Mouse (Mus musculus) liver, embryonic 14.5 days (tissue): Measurements from ENCODE around the gene Ifna16. TPM values are rescaled to one million over a fixed set of nuclear protein-coding genes. Genes with fewer than 3 reads are reported as not detected.
A peak's percentile ranks its signal among the peaks of the same experiment; 100 is the strongest.

ENCODE experiments used
- ATAC-seq: fragments of 200-750 bp; cut with Nextera tagmentation; 2 replicates; pipeline ENCODE4 v1.8.0; 2017; ENCODE audit warnings: moderate number of reproducible peaks, mild to moderate bottlenecking, moderate library complexity; ENCODE audit not compliant: insufficient read depth
- DNase-seq, 3 experiments: peaks; one replicate each; pipeline ENCODE4 v3.0.0-alpha.2; 2012 to 2013; ENCODE audit warnings: low read depth in 3 of 3, low spot score in 3 of 3
- H3K27ac ChIP-seq: fragments of 300-500 bp; sonication (generic); 2 replicates; pipeline ENCODE4 v1.5.1; 2014; ENCODE audit warnings: moderate library complexity, mild to moderate bottlenecking, control low read depth, inconsistent platforms
- H3K27me3 ChIP-seq: fragments of 300-500 bp; sonication (generic); 2 replicates; pipeline ENCODE4 v1.6.1; 2014; ENCODE audit warnings: mild to moderate bottlenecking, low read length, moderate library complexity; ENCODE audit not compliant: control insufficient read depth, insufficient read depth
- H3K36me3 ChIP-seq: fragments of 300-500 bp; sonication (generic); replicated peaks from 2 replicates; pipeline ENCODE4 v1.6.1; 2014; ENCODE audit warnings: low read depth; ENCODE audit not compliant: control insufficient read depth, insufficient read depth
- H3K4me1 ChIP-seq, 2 experiments: fragments of 200-500 bp in 1 of 2; fragments of 300-500 bp in 1 of 2; sonication (generic) in 1 of 2; replicated peaks; 2 replicates each; pipeline ENCODE4 v1.6.1; 2012 to 2014; ENCODE audit warnings: antibody characterized with exemption in 1 of 2, inconsistent platforms in 1 of 2, low read length in 1 of 2; ENCODE audit not compliant: control insufficient read depth in 2 of 2, insufficient read depth in 2 of 2
- H3K4me2 ChIP-seq: fragments of 300-500 bp; sonication (generic); 2 replicates; pipeline ENCODE4 v1.6.1; 2014; ENCODE audit warnings: low read depth, mild to moderate bottlenecking, control low read depth, moderate library complexity
- H3K4me3 ChIP-seq, 2 experiments: fragments of 200-500 bp in 1 of 2; fragments of 300-500 bp in 1 of 2; sonication (generic) in 1 of 2; 2 replicates each; pipeline ENCODE4 v1.5.1; 2012 to 2014; ENCODE audit warnings: low read depth in 2 of 2, low read length in 2 of 2, mild to moderate bottlenecking in 2 of 2, control low read depth in 1 of 2, inconsistent platforms in 1 of 2, moderate library complexity in 1 of 2; ENCODE audit not compliant: insufficient read depth in 1 of 2
- H3K9ac ChIP-seq: fragments of 300-500 bp; sonication (generic); replicated peaks from 2 replicates; pipeline ENCODE4 v1.6.1; 2014; ENCODE audit warnings: mild to moderate bottlenecking, control low read depth, moderate library complexity
- H3K9me3 ChIP-seq: fragments of 300-500 bp; sonication (generic); 2 replicates; pipeline ENCODE4 v1.6.1; 2016; ENCODE audit warnings: low read length, mixed read lengths; ENCODE audit not compliant: control insufficient read depth
- CTCF ChIP-seq: IDR thresholded peaks from 2 replicates; pipeline ENCODE4 v1.5.1; 2016; ENCODE audit warnings: antibody characterized with exemption, low read depth, control low read depth
- EP300 ChIP-seq: IDR thresholded peaks from 2 replicates; pipeline ENCODE4 v1.6.1; 2016; ENCODE audit warnings: antibody characterized with exemption, low read depth
- WGBS: fragments of 180-500 bp; shearing (Covaris S2); extraction: QIAGEN DNeasy Blood & Tissue Kit; methylation state at CpG from one replicate; pipeline ENCODE4 v1.1.7; 2014; ENCODE audit not compliant: insufficient replicate concordance; 5-methylcytosine and 5-hydroxymethylcytosine counted together
- polyA plus RNA-seq, 2 experiments: library from polyadenylated mRNA; depleted of rRNA in 1 of 2; stranded (reverse) in 1 of 2; unstranded in 1 of 2; fragments of >200 nt; fragmentation: Nextera tagmentation in 1 of 2; extraction: Ambion mirVana in 1 of 2; gene quantifications; 2 replicates each; pipeline versions ENCODE4 v1.2.1 to v1.2.3; 2012 to 2014

The Ifna16 gene
- not detected in 2 replicates for polyA plus RNA-seq (2012; rRNA removed)
- not detected in 2 replicates for polyA plus RNA-seq (2014; fragmentation: Nextera tagmentation; extraction: Ambion mirVana)

DNA sequence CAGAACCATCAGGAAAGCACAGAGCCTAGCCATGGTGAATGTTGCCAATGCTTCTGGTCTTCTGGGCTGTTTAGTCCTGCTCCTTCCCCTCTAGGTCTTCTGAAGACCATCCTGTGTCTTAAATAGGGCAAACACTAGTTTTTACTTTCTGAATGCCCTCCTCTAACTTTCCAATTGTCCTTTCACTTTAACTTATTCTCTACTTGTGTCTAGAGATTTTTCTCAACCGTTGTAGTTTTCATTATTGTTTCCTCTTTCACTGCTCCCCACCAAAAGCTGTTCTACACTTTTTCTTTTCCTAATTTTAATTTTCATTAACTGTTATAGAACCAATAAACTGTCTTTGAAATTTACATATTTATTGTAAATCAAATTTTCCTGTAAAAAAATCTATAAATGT lies at the start of gene Ifna16:
TSS of gene Ifna16 (minus strand) at position 101 of the 400 bp plus-strand sequence.
- DNase-seq: no peak
- Histone ChIP-seq H3K4me2 (no peak within 1 kb of the TSS), H3K9ac (no peak within 1 kb of the TSS), H3K27me3 (no peaks in the 10 kb centered on the region), H3K4me3 (no peak within 1 kb of the TSS), H3K9me3 (no peaks in the 10 kb centered on the region), H3K27ac (no peak within 1 kb of the TSS), H3K36me3 (no peaks in the 10 kb centered on the region), H3K4me1 (no peaks in the 10 kb centered on the region)
- 45% methylated on average over 1 of the region's 1 CpGs for WGBS
- no peak for ATAC-seq
- TF ChIP-seq CTCF (no peak), EP300 (no peak)

DNA sequence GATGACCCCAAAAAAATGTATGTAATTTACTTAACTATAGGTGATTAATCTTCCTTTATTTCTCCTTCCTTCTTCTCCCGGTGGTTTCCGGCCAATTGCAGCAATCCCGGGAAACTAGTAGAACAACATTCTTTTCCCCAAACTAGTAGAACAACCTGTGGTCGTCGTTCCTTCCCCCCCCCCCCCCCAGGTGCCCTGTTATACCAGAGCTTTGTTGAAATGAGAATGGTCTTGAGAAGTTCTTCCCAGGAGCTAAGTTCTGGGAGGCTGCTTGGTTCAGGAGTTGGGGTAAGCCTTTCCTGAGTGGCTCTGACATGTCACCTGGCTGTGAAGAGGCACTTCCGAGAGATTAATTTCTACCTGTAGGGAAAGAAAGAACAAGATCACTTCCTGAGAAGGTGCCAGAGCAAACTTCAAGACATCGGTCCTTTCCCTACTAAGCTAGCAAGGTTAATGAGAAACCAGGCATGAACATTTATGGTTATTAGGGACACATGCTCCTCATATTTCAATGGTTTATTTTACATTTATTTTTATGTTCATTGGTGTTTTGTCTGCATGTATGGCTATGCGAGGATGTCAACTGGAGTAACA lies 46.9 kb upstream of the Ifna16 start:
- no peak for ATAC-seq

GRCm38 (mm10) chr4:88721791-88722721 lies 45.3 kb upstream of the Ifna16 start, which contains the start of the genes Gm26566 and Klhl9:
Gene Gm26566, plus strand, starts transcription at chr4:88721805.
Gene Klhl9, minus strand, starts transcription at chr4:88722465.
- Histone ChIP-seq H3K4me1 (peaks cover 13 to 15% of the 10 kb centered on the region in 2 experiments), H3K9me3 (no peaks in the 10 kb centered on the region), H3K9ac (peak within 1 kb of the TSS; percentile 92), H3K36me3 (peaks cover 8% of the 10 kb centered on the region), H3K4me2 (peak within 1 kb of the TSS; percentile 58), H3K27me3 (no peaks in the 10 kb centered on the region), H3K27ac (peak within 1 kb of the TSS; percentile 75), H3K4me3 (peak within 1 kb of the TSS; percentile 89 to 94)
- TF ChIP-seq CTCF: no peak
- TF ChIP-seq EP300: no peak
- ATAC-seq: peak; percentile 95
- under 1% methylated on average over 81 of the region's 82 CpGs for WGBS
- DNase-seq: peak; percentile 68 to 81 (median 81)

More for the DNA sequence above, 46.9 kb upstream of the Ifna16 start:
- Histone ChIP-seq H3K4me3 (no peak overlapping the region), H3K4me1 (peaks cover 13 to 14% of the 10 kb centered on the region in 2 experiments), H3K36me3 (peaks cover 8% of the 10 kb centered on the region), H3K9me3 (no peaks in the 10 kb centered on the region), H3K9ac (no peak overlapping the region), H3K4me2 (no peak overlapping the region), H3K27me3 (no peaks in the 10 kb centered on the region), H3K27ac (no peak overlapping the region)
- TF ChIP-seq CTCF: no peak
- TF ChIP-seq EP300: no peak
- DNase-seq: no peak
- 65% methylated on average over 8 of the region's 8 CpGs for WGBS

- TF ChIP-seq CTCF (no peak), EP300 (no peak)
- Histone ChIP-seq H3K4me2 (peak overlapping the region; percentile 56), H3K36me3 (peaks cover 12% of the 10 kb centered on the region), H3K4me3 (peak overlapping the region in 1 of 2 experiments; percentile 30; a peak in 1 of 4 replicates), H3K9me3 (no peaks in the 10 kb centered on the region), H3K9ac (no peak overlapping the region), H3K4me1 (peaks cover 13 to 15% of the 10 kb centered on the region in 2 experiments), H3K27me3 (no peaks in the 10 kb centered on the region), H3K27ac (no peak overlapping the region)
- DNase-seq: no peak
- 52% methylated on average over 1 of the region's 1 CpGs for WGBS
- no peak for ATAC-seq
Measured at GRCm38 (mm10) chr4:88718715-88719114, 42.0 kb upstream of the Ifna16 start.

- ATAC-seq (no peak), DNase-seq (no peak)
- Histone ChIP-seq H3K4me2 (no peak overlapping the region), H3K9me3 (no peaks in the 10 kb centered on the region), H3K4me3 (no peak overlapping the region), H3K9ac (no peak overlapping the region), H3K27ac (no peak overlapping the region), H3K36me3 (peaks cover 5% of the 10 kb centered on the region), H3K27me3 (no peaks in the 10 kb centered on the region), H3K4me1 (peaks cover 3% of the 10 kb centered on the region in 2 experiments)
- TF ChIP-seq CTCF (no peak), EP300 (no peak)
Measured at GRCm38 (mm10) chr4:88715059-88715458, 38.3 kb upstream of the Ifna16 start.
